Mouse (Mus musculus): ENCODE data around the gene Slc51a.
A peak's percentile ranks its signal among the peaks of the same experiment; 100 is the strongest.
"Not testable (repeated sequence)": the region's sequence is repeated elsewhere in the genome, so short reads cannot be mapped to it uniquely, and the experiment has no call there.

Gene Slc51a

DNA sequence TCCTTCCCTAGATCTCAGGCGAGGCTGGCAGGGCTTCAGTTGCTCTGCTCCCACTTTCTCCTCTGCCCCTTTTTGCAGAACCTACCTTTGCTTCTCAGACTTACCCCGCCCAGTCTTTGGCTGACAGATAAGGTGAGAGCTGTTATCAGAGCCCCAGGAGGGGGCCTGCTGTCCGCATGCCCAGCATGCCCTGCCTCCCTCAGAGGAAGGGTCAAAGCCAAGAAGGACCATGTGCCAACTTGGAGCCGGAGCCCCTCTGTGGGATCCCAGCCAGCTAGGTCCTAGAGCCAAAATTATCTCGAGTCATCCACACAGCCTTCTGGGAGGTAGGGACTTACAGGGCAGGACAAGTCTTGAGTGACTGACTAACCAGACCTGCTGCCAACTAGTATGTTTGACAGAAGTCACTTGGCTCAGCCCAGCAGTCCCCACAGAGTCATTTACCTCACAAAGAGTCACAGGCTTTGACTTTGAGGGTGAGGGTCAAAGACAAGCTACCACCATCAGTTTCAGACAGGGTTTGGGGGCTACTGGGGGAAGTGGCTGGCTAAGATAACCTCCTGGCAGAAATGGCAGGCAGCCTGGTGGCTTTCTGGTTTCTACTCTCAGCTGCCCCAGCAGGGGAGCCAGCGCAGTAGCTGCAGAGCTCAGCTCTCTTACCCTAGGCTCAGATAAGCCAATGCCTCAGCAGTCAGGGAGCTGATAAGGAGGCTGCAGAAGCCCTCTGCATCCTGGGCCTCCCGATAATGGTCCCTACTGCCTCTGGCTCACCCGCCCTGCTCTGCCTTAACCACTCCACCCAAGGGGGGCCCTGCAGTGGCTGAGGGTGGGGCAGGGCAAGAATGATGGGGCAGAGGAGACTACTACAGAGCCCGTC is 21.6 kb upstream of the Slc51a start:
- peak; percentile 33 to 45 for DNase-seq

DNA sequence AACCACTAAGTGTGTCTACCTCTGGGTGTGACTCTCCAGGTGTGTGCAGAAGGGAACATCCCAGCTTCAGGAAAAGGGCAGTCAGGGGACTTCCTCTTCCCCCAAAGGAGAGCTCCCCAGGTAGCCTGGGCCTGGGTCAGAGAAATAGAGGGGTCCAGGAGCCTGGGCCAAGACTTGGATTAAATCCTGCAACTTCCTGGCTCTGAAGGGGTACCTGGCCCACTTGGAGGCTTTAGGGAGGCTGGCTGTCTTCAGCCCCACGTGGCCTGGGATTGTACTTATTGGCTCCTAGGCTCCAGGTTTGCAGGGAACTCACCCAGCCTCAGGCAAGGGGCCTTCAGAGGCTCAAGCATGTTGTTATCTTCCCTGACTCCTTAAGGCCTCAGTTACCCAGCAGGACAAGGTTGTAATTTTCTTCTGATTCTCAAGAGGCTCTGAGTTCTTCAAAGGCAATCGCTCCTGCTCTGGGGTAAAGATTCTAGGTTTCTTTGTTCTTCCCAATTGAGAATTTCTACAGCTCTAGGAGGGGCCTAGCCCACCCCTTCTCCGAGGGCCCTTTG is 20.9 kb upstream of the Slc51a start:
- peak in 1 of 2 experiments; percentile 5 for DNase-seq

- DNase-seq: no peak
These were observed 20.4 kb upstream of the Slc51a start for GRCm38 (mm10) chr16:32508035-32508434.

GRCm38 (mm10) chr16:32507407-32507806 is 19.7 kb upstream of the Slc51a start:
- DNase-seq: peak; percentile 78 to 81

- peak in 1 of 2 experiments; percentile 13 for DNase-seq
These were observed 19.2 kb upstream of the Slc51a start for GRCm38 (mm10) chr16:32506868-32507267.

- peak in 1 of 2 experiments; percentile 7 for DNase-seq
These were observed 18.6 kb upstream of the Slc51a start for GRCm38 (mm10) chr16:32506298-32506697.

- peak in 1 of 2 experiments; percentile 3 for DNase-seq
These were observed 16.0 kb upstream of the Slc51a start for GRCm38 (mm10) chr16:32503633-32504032.

- DNase-seq: peak in 1 of 2 experiments; percentile 2
These were observed 15.1 kb upstream of the Slc51a start for GRCm38 (mm10) chr16:32502621-32503335.

DNA sequence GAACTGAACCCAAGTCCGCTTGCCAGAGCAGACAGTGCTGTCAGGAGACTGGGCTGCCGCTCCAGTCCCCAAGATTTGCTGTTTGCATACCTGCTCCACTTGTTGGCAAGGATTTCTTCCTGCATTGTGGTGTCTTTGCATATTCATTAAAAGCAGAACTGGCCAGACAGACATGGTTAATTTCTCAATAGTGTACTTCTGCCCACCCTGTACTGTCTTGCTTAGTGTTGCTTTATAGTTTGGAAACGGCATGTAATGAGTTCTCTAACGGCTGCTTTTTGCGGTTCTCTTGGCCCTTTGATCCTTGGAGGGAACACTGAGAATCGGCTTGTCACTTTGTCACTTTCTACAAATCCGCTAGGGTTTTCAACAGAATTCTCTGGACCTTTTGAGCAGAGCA is 13.8 kb upstream of the Slc51a start:
- peak in 1 of 2 experiments; percentile 2 for DNase-seq

GRCm38 (mm10) chr16:32499430-32500037 is 11.9 kb upstream of the Slc51a start:
- peak; percentile 81 to 86 for DNase-seq

- DNase-seq: no peak
These were observed 11.3 kb upstream of the Slc51a start for GRCm38 (mm10) chr16:32498996-32499395.

GRCm38 (mm10) chr16:32495965-32496364 is 8.3 kb upstream of the Slc51a start, which contains the start of gene Zdhhc19:
TSS of gene Zdhhc19 (plus strand) at chr16:32496265.
- no peak for DNase-seq

DNA sequence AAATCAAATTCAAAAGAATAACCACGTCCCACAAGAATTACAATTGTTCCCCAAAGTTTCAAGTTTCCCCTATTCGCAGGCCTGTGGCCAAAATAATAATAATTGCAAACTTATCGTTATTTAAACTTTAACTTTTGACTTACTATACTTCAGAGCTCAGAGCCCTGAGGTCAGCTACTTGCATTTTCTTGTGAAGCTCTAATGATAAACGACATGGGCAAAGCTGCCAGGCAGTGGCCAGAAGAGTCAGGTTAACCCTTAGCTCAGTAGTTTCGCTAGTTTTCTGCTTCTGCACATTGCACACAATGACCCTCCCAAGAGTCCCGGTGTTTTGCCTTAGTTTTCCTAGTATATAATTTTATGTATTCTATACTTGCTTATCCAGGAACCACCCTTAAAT is 6.7 kb upstream of the Slc51a start:
- not testable (repeated sequence) for DNase-seq

- no peak for DNase-seq
These were observed 1.3 kb upstream of the Slc51a start for GRCm38 (mm10) chr16:32488939-32489338.

- DNase-seq: no peak
These were observed 1.6 kb downstream of the Slc51a start for GRCm38 (mm10) chr16:32486046-32486445.

- no peak for DNase-seq
These were observed 2.5 kb downstream of the Slc51a start for GRCm38 (mm10) chr16:32485209-32485608.

DNA sequence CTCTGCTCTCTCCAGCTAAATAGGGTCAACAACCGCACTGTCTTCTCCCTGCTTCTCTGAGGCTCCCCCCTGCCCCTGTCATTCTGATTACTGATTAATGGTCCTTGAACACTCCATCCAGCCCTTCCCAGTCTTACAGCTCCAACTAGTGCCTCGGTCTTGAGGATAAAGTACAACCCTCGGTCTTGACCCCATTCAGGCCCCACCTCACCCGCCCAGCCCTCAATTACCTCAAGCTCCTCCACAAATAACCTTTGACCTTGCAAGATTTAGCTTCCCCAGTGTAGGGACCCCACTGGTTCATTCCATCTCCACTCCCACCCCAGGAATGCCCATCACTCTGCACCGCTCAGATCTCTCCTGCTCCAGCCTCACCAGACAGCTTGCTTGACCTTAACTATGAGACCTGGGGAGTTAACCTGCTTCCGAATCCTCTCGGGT is 3.2 kb downstream of the Slc51a start:
- DNase-seq: no peak

DNA sequence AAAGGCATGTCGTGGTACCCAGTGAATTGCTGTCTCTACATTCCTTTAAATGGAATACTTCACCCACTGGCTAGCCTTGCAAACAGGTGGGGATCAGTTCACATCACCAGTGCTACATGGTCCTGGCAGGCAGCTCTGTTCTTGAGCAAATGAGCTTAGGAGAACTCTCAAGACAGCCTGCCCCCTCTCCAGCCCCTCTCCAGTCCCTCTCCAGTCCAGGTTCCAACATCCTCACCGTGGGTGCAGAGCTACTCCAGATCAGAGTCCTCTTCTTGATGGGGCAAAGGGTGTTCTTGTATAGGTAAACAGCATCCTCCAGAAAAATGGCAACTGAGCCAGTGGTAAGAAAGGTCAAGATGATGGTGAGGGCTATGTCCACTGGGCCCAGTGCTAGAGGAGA is 8.3 kb downstream of the Slc51a start:
- DNase-seq: no peak

DNA sequence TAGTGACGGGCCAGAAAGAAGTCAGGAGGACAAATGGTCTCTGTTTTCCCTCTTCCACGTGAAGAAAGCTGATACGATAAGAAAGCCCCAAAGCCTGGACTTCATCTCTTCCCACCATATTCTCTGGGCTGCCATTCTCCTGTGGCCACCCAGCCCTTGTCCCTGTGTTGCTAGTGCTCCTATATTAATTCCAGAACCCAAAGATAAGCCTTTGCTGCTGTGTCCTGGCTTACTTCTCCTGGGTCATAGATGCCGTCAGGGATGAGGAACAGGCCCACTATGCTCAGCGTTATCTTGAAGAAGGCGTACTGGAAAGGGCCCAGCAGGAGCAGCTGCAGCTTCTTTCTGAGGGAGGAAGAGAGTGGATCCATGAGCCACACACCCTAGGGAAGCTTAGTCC is 10.4 kb downstream of the Slc51a start:
- no peak for DNase-seq

GRCm38 (mm10) chr16:32472276-32473015 is 15.2 kb downstream of the Slc51a start:
- DNase-seq: no peak

DNA sequence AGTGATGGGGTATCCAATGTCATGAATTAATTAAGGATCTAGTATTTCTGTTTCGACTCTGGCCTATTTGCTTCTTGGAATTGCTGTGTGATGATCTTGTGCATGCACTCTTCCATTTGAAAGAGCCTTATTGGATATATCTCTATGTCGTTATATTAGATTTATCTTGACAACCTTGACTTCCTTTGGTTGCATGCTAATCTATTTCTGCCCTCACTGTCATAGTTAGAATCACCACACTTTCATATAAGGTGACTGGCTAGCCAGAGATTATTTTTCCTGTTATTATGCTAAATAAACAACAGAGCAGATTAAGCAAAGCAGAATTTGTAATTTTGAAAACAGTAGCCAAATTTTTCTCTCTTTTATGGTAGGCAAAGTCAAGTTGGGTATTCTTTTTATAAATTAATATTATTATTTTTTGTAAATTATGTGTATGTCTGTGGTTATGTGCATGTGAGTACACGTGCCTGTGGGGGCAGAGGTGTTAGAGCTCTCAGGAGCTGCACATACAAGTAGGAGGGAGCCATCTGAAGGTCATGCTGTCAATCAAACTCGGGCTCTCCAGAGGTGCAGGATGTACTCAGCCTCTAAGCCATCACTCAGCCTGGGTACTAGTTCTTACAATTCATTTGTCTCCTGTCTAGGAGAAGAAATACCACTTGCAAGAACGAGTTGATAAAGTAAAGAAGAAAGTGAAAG is 18.1 kb downstream of the Slc51a start:
- no peak for DNase-seq

- no peak for DNase-seq
These were observed 19.2 kb downstream of the Slc51a start for GRCm38 (mm10) chr16:32468488-32468887.
